Mouse (Mus musculus): Measurements from ENCODE around the gene Otogl. TPM values are rescaled to one million over a fixed set of nuclear protein-coding genes. Genes with fewer than 3 reads are reported as not detected.

Gene Otogl
- total RNA-seq (2021), result under 1 TPM; 0.31 to 0.36 TPM
- long read RNA-seq, experiment 1, partial matches to known transcripts, result 1 of 1 reads
- long read RNA-seq, experiment 1, other reads (novel, unspliced or antisense), result 0 of 1 reads
- long read RNA-seq, experiment 2, result 0 reads

- intact Hi-C loops (cut with DNase I), result no loop called here
- DNase-seq (ENCODE audit: low spot score in 2 of 2), result no peak
Observed at GRCm38 (mm10) chr10:107912084-107912573, at the start of gene Otogl. Gene Otogl (minus strand): TSS chr10:107912134.

DNA sequence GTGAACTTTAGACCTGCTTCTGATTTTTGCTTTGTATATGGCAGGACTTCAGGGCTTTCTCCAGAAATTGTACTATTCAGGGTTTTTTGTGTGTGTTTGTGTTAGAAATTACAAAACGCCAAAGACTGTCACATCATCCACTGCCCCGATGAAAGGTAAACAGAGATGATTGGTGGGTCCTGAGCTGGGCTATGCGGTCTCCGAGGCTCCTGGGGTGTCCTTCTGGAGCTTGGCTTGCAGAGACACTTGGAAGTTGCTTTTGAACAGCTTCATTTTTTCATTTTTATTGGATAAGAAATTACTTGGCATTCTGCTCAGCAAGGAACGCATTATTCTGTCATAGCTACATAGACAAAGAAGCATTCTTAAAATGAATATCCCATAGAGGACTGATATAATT, 44.7 kb upstream of the Otogl start:
- intact Hi-C loops (cut with DNase I), result no loop called here
- no peak for DNase-seq (ENCODE audit: low spot score in 2 of 2)

DNA sequence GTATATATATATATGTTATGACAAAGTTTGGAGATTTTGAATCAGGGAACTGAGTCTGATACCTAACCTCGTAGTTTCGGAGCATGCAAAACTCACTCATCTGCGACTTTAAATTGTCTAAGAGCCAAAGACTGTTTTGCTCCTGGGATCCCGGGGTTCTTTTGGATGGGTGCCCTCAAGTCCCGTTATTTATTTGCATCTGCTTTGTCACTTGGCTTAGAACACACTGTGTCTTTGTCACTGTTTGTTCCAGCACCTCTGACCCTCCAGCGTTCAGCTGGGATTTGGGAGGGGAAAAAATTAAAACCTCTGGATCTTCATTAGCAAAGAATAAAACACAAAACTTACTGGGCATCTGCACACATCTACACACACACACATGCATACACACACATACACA, 42.5 kb upstream of the Otogl start:
- no peak for DNase-seq (ENCODE audit: low spot score in 2 of 2)
- intact Hi-C loops (cut with DNase I), result no loop called here

GRCm38 (mm10) chr10:107951596-107951995, 39.7 kb upstream of the Otogl start:
- no peak for DNase-seq (ENCODE audit: low spot score in 2 of 2)
- intact Hi-C loops (cut with DNase I), result no loop called here

DNA sequence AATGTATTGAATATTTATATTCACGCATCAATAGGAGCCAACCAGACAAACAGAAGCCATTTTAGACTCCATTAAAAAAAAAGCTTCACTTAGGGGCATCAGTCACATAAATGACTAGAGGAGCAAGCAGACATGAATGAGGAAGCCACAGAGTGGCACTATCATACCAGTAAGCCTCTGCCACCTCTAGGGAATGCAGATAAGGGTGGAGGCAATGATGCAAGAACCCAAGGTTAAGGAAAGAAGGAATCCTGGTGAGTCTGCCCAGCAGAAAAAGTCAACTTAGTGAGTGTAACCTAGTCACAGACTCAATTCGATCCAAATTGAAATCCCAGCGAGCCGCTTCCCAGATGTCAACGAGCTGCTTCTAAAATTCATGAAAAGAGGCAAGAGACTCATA, 38.0 kb upstream of the Otogl start:
- intact Hi-C loops (cut with DNase I), result no loop called here
- no peak for DNase-seq (ENCODE audit: low spot score in 2 of 2)

DNA sequence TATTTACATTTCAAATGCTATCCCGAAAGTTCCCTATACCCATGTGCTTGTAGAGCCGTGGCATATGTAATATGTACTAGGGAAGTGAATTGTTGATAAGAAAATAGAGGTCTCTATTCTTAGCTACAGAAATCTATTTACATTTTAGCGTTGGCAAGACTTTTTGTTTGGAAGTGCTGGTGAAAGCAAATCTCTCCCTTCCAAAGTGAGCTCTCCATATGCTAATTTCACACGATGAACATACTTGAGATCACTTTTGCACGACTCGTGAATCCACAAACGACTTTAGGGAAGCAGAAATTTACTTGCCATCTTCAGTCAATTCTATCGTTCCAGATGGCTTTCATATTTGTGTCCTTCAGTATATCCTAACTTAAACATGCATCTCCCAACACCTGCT, 36.7 kb upstream of the Otogl start:
- peak in 1 of 2 experiments; percentile 21 for DNase-seq (ENCODE audit: low spot score in 2 of 2)
- intact Hi-C loops (cut with DNase I), result no loop called here

DNA sequence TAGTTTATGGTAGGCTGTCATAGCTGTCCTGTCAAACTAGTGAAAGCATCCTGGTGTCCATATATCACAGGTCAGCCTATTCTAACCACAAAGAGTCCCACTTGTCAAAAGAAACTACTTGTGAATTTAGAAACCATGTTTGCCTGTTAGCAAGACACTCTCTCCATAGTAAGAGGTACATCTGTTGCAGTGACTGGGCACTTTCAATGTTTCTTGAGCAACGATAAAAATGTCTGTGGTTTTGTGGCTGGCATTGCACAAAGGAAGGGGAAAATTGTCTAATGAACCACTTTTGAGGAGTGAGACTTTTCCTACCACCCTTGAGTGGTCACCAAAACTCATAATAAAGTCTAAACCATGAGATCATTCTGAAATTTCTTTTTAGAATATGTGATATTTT, 36.1 kb upstream of the Otogl start:
- intact Hi-C loops (cut with DNase I), result no loop called here
- DNase-seq (ENCODE audit: low spot score in 2 of 2), result no peak

GRCm38 (mm10) chr10:107946348-107946747, 34.4 kb upstream of the Otogl start:
- intact Hi-C loops (cut with DNase I), result no loop called here
- no peak for DNase-seq (ENCODE audit: low spot score in 2 of 2)

- no peak for DNase-seq (ENCODE audit: low spot score in 2 of 2)
- intact Hi-C loops (cut with DNase I), result no loop called here
Observed at GRCm38 (mm10) chr10:107943859-107944258, 31.9 kb upstream of the Otogl start.

DNA sequence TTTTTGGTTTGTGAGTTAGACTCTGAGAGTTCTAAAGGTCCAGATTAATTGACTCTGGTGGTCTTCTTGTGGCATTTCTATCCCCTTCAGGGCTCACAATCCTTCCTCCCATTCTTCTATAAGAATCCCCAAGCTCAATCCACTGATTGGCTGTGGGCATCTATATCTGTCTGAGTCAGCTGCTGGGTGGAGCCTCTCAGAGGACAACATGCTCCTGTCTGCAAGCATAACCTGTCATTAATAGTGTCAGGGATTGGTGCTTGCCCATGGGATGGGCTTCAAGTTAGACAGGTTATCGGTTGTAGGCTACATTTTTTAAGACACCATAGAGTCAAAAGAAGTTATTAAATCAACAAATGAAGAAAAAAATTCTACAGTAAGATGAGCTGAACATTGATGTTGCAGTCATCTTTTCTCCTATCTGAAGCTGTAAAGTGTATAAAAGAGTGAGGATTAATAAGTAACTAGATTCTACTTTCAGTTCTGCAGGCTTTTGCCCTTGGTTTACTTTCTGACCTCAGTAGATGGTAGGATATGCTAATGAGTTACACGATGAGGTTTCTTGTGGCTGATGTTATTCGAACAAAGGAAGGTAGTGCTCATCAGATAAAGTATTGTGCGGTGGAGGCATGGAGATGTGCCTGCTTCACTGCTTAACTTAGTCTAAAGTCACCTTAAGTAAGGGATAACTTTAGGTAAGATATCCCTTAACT, 29.4 kb upstream of the Otogl start:
- DNase-seq (ENCODE audit: low spot score in 2 of 2), result no peak
- intact Hi-C loops (cut with DNase I), result no loop called here

DNA sequence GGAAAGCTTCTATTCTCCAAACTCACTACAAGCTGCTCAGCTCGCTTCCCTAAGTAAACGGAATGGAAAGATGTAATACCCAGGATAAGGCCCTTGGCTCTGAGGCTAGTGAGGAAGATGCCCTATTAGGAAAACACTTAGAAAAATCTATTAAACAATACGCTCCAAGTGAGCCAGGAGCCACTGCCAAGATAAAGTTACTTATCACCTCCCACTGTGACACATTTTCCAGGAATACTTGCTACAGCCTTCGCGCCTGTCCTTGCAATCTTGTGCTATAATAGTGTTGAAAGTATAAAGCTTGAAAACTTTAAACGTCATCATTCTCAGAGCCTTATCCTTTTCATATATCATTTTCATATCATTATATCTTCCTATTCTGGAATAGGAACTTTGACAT, 28.4 kb upstream of the Otogl start:
- intact Hi-C loops (cut with DNase I), result no loop called here
- DNase-seq (ENCODE audit: low spot score in 2 of 2), result peak in 1 of 2 experiments; percentile 20

DNA sequence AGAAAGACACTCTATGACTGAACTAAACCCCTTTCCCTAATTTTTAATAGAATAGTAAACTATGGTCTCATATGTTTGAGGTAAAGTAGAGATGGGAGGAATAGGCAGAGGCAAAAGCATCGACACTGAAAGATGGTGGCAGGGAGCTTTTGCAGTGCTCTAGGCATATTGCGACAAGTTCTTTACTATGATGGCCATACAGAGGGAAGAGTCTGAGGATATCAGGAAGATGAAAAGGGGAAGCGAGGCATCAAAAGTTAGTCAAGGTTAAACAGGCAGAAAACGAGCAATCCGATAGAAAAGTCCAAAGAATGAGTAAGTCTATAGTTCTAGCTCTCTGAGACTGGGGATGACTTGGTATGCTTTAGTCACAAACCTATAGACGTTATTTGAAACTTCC, 27.9 kb upstream of the Otogl start:
- DNase-seq (ENCODE audit: low spot score in 2 of 2), result no peak
- intact Hi-C loops (cut with DNase I), result loop anchor here (10.0 kb wide), 2 partner anchors 335 to 495 kb away; no protein-coding TSS in a partner anchor

GRCm38 (mm10) chr10:107934055-107934454, 22.1 kb upstream of the Otogl start:
- DNase-seq (ENCODE audit: low spot score in 2 of 2), result no peak
- intact Hi-C loops (cut with DNase I), result loop anchor here (5.0 to 10.0 kb wide), 3 partner anchors 228 to 501 kb away; partner anchors contain the start of gene Ppp1r12a

- no peak for DNase-seq (ENCODE audit: low spot score in 2 of 2)
- intact Hi-C loops (cut with DNase I), result loop anchor here (5.0 to 10.0 kb wide), 3 partner anchors 229 to 501 kb away; partner anchors contain the start of gene Ppp1r12a
Observed at GRCm38 (mm10) chr10:107933527-107933926, 21.6 kb upstream of the Otogl start.

DNA sequence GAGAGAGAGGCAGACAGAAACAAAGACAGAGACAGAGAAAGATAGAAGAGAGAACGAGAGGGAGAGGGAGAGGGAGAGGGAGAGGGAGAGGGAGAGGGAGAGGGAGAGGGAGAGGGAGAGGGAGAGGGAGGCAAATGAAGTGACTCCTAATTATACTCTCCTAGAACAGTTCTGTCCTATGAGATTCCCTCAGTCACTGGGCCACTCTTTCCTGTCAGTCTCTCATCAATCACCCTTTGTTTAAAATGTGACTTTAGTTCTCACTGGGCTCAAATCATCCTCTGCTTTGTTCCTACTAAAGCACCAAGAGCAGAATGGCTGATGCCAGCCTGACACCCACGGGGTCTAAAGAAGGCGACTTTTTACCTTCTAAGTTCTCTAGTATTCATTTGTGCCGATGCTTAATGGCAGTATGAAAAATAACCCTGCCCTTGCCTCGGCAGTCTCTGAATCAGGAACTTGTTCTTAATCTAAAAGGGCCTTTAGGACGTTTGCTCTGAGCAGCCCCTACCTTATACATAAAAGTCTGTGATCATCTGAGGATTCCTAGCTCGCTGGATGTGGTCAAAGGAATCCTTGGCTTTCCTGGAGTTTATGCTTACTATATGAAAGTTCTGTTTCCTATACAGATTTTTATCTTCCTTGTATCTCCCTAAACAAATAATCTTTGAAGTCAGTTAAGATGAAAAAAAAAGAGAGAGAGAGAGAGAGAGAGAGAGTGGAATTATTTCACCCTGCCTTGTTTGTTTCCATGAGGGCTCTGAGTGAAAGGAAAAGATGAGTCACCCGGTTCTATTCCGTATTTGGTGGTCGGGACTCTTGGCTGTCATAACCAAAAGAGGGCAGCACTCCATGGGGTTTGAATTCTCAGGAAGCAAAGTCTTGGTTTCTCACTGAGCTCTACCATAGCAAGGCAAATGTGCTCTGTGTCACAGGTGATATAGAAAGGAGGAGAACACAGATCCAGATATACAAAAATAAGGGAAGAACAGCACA, 20.2 kb upstream of the Otogl start:
- intact Hi-C loops (cut with DNase I), result loop anchor here (5.0 to 10.0 kb wide), 3 partner anchors 230 to 503 kb away; partner anchors contain the start of gene Ppp1r12a

GRCm38 (mm10) chr10:107930471-107931021, 18.6 kb upstream of the Otogl start:
- intact Hi-C loops (cut with DNase I), result loop anchor here (5.0 to 10.0 kb wide), 3 partner anchors 232 to 504 kb away; partner anchors contain the start of gene Ppp1r12a
- no peak for DNase-seq (ENCODE audit: low spot score in 2 of 2)

More for the DNA sequence above, 20.2 kb upstream of the Otogl start:
- peak; percentile 73 to 79 for DNase-seq (ENCODE audit: low spot score in 2 of 2)

DNA sequence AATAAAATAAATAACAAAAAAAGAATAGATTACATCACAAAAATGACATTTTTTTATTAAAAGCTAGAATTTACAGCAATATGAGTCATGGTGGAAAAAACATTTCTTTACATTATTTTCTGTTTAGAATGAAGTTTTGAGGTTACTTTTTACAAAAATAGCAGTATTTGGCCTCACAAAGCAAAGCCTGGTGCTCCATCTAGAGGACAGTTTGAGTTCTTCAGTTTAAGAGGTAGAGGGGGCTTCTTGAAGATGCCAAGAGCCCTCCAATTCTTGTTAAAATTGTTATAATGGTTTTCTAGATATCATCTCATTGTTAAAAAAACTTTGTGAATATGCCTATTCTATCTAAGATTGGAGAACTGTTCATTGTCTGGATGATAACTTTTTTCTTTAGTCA, 13.4 kb upstream of the Otogl start:
- DNase-seq (ENCODE audit: low spot score in 2 of 2), result no peak
- intact Hi-C loops (cut with DNase I), result loop anchor here (5.0 to 10.0 kb wide), 2 partner anchors 123 to 481 kb away; no protein-coding TSS in a partner anchor

GRCm38 (mm10) chr10:107923860-107924259, 11.9 kb upstream of the Otogl start:
- intact Hi-C loops (cut with DNase I), result loop anchor here (10.0 kb wide), 1 partner anchor 479 kb away; no protein-coding TSS in a partner anchor
- no peak for DNase-seq (ENCODE audit: low spot score in 2 of 2)

DNA sequence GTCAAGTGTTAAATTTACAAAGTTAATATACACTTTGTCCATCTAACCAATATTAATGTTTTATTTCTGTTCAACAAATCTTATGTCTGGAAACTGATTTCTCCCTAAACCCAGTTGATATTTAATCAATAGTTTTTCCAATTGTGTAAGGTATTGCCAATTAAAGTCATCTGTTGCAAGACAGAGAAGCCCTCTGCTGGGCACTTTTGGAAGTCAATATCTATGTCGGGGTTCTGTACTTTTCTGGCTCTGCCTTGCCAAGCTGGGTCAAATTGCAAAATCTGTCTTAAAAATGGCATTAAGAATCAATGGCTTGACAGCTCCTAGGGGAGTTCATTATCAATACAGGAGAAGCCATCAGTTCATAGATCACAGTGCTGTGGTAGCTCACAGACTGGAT, 10.8 kb upstream of the Otogl start:
- DNase-seq (ENCODE audit: low spot score in 2 of 2), result peak in 1 of 2 experiments; percentile 30
- intact Hi-C loops (cut with DNase I), result loop anchor here (1.0 to 10.0 kb wide), 2 partner anchors 64 to 478 kb away; no protein-coding TSS in a partner anchor

Measured in left cerebral cortex, postnatal 14 days (tissue).